Mouse (Mus musculus) intestine, embryonic 16.5 days (tissue): ENCODE results near the gene Bsn. TPM values are rescaled to one million over a fixed set of nuclear protein-coding genes. Genes with fewer than 3 reads are reported as not detected.
A peak's percentile ranks its signal among the peaks of the same experiment; 100 is the strongest.

Source experiments
- ATAC-seq: fragments of 200-750 bp; cut with Nextera tagmentation; 2 replicates; pipeline ENCODE4 v1.8.0; 2017; ENCODE audit warnings: moderate TSS enrichment, moderate library complexity
- H3K27ac ChIP-seq: fragments of 300-500 bp; sonication (generic); 2 replicates; pipeline ENCODE4 v1.5.1; 2014; ENCODE audit warnings: mild to moderate bottlenecking, low read length
- H3K27me3 ChIP-seq: fragments of 300-500 bp; sonication (generic); replicated peaks from 2 replicates; pipeline ENCODE4 v1.6.1; 2014; ENCODE audit warnings: low read length, control low read depth, mixed read lengths; ENCODE audit not compliant: control insufficient read depth, insufficient read depth
- H3K36me3 ChIP-seq: fragments of 300-500 bp; sonication (generic); 2 replicates; pipeline ENCODE4 v1.6.1; 2014; ENCODE audit warnings: low read length, control low read depth; ENCODE audit not compliant: control insufficient read depth, insufficient read depth
- H3K4me1 ChIP-seq: fragments of 300-500 bp; sonication (generic); 2 replicates; pipeline ENCODE4 v1.6.1; 2014; ENCODE audit warnings: low read length, control low read depth, mixed read lengths; ENCODE audit not compliant: control insufficient read depth, insufficient read depth
- H3K4me2 ChIP-seq: fragments of 300-500 bp; sonication (generic); 2 replicates; pipeline ENCODE4 v1.6.1; 2014; ENCODE audit warnings: low read depth, low read length, control low read depth
- H3K4me3 ChIP-seq: fragments of 300-500 bp; sonication (generic); 2 replicates; pipeline ENCODE4 v1.5.1; 2014; ENCODE audit warnings: mild to moderate bottlenecking, low read length
- H3K9ac ChIP-seq: fragments of 300-500 bp; sonication (generic); 2 replicates; pipeline ENCODE4 v1.6.1; 2014; ENCODE audit warnings: low read depth, low read length
- H3K9me3 ChIP-seq: fragments of 300-500 bp; sonication (generic); 2 replicates; pipeline ENCODE4 v1.6.1; 2016; ENCODE audit warnings: low read length, control low read depth; ENCODE audit not compliant: control insufficient read depth
- WGBS: fragments of 180-500 bp; shearing (Covaris S2); extraction: QIAGEN DNeasy Blood & Tissue Kit; methylation state at CpG from one replicate; pipeline ENCODE4 v1.1.7; 2014; 5-methylcytosine and 5-hydroxymethylcytosine counted together
- polyA plus RNA-seq: library from polyadenylated mRNA; unstranded; fragments of >200 nt; fragmentation: Nextera tagmentation; extraction: Ambion mirVana; gene quantifications from 2 replicates; pipeline ENCODE4 v1.2.1, GENCODE M21; 2015

The Bsn gene
- polyA plus RNA-seq: 5.4 TPM in 2 replicates

DNA sequence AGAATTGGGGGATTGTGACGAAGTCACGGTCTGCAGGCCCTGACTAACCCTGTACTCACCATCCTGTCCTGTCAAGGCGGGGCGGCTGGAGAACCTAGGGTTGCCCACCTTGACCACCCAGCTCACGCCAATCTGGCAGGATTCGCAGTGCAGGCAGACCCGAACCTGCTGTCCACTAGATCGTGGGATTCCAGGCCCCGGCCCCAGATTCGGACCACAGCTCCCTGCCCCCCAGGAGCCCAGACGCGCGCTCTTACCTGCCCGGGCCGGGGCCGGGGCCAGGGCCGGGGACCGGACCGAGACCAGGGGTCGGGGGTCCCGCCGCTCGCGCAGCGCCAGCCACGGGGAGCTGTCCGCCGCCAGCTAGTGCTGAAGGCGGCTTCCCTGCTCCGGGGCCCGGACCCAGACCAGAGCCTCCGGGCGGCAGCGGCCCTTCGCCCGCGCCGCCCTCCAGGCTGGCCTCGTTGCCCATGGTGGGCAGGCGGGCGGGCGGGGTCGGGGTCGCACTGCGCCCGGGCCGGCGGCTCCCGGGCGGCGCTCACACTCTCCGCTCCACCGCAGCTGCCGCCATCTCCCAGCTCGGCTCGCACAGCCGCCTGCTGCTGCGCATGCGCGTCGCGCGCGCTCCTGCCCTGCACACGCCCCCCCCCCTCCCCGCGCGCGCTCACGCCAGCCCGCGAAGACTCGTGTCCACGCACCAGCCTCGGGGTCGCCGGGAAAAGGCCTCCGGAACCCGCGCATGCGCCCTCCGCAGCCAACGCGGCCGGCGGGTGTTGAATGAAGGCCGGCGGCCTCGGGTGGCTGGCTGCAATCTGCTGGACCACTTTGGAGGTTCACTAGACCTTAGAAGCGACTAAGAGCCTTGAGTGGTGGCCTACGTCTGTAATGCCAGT lies at the start of gene Bsn:
Gene Bsn (minus strand): TSS at position 598 of the 893 bp plus-strand sequence.
- H3K4me3 ChIP-seq: peak within 1 kb of the TSS; percentile 69
- peaks cover 9% of the 10 kb centered on the region; the same call in 1 of the 2 replicates for H3K27me3 ChIP-seq
- H3K4me2 ChIP-seq: peak within 1 kb of the TSS; percentile 98
- 1% methylated on average over 91 of the region's 91 CpGs for WGBS
- H3K9me3 ChIP-seq: no peaks in the 10 kb centered on the region
- H3K9ac ChIP-seq: peak within 1 kb of the TSS; percentile 43; the same call in 1 of the 2 replicates
- no peaks in the 10 kb centered on the region for H3K4me1 ChIP-seq
- H3K36me3 ChIP-seq: no peaks in the 10 kb centered on the region
- no peak within 1 kb of the TSS for H3K27ac ChIP-seq
- peak; percentile 69 for ATAC-seq

DNA sequence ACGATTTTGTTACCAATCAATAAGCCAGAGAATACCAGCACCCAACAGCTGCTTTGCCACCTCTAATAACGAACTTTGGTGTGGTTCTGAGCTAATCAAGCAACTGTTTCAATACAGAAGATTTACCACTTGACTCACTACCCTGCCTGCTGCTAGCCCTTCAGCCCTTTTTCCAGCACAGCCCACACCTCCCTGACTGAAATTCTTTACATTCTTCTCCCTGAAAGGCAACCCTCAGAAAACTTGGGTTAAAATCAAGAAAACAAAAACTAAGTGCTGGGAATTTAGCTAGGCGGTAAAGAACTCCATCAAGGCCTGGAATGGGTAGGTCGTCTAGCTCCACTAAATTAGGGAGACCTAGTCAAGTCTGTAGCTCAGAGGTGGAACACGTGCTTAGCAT lies 49.8 kb upstream of the Bsn start:
- Histone ChIP-seq H3K36me3 (no peaks in the 10 kb centered on the region), H3K4me2 (no peak overlapping the region), H3K27ac (no peak overlapping the region), H3K4me3 (no peak overlapping the region), H3K9me3 (no peaks in the 10 kb centered on the region), H3K9ac (no peak overlapping the region), H3K27me3 (no peaks in the 10 kb centered on the region), H3K4me1 (no peaks in the 10 kb centered on the region)
- 62% methylated on average over 5 of the region's 5 CpGs for WGBS
- ATAC-seq: no peak

DNA sequence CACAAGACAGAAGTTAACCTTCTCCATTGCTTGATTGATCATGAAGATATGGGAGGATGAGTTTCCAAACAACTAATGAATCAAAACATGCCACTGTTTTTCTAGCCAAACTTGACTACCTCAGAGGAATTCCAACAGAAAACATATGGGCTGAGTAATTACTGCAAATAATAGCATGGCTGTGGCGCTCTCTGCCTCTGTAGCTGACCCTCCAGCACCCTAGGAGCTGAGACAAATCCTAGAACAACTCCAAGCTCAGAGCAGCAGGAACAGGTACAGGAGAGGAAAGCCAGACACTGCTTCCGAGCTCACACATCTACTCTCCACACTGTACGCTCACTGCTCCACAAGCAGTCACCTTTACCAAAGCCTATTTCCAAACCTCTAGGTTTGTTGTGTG lies 48.6 kb upstream of the Bsn start:
- Histone ChIP-seq H3K4me3 (no peak overlapping the region), H3K27ac (no peak overlapping the region), H3K4me2 (no peak overlapping the region), H3K9me3 (no peaks in the 10 kb centered on the region), H3K9ac (no peak overlapping the region), H3K36me3 (no peaks in the 10 kb centered on the region), H3K27me3 (no peaks in the 10 kb centered on the region), H3K4me1 (no peaks in the 10 kb centered on the region)
- 88% methylated on average over 3 of the region's 3 CpGs for WGBS
- no peak for ATAC-seq

DNA sequence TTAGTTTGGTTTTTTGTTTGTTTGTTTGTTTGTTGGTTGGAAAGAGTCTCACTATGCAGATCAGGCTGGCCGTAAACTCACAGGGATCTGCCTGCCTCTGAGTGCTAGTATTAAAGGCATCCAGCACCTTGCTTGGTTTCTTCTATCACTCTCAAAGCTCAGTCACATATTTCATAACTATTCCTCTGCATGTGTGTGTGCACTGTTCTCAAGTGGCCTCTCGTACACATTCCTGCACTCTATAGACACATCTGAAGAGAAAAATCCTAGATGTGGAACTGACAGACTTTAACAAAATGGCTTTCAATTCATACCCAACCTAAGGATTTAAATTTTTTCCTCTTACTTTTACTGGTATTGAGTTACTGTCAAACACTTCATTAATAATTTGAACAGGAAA lies 48.2 kb upstream of the Bsn start:
- no peaks in the 10 kb centered on the region for H3K4me1 ChIP-seq
- WGBS: 74% methylated on average over 2 of the region's 2 CpGs
- no peaks in the 10 kb centered on the region for H3K27me3 ChIP-seq
- ATAC-seq: no peak
- H3K4me2 ChIP-seq: no peak overlapping the region
- H3K9ac ChIP-seq: no peak overlapping the region
- no peaks in the 10 kb centered on the region for H3K9me3 ChIP-seq
- H3K27ac ChIP-seq: no peak overlapping the region
- no peak overlapping the region for H3K4me3 ChIP-seq
- no peaks in the 10 kb centered on the region for H3K36me3 ChIP-seq

DNA sequence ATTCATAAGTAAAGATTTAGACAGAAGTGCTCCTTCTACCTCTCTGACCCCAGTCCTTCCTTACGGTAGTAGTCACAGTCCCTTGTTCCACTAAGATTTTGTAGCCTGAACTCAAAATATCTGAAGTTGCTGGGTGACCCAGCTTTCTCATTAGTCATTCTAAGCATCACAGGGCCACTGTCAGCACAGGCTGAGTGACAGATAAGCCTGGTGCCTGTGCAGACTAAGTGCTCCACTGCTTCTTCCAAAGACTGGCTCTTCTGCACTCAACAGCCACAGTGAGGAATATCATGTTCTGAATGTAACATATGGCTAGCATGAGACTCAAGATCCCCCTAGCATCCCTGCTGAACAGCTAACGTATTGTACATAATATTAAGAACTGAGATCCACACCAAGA lies 44.5 kb upstream of the Bsn start:
- H3K4me2 ChIP-seq: no peak overlapping the region
- H3K27ac ChIP-seq: no peak overlapping the region
- H3K36me3 ChIP-seq: no peaks in the 10 kb centered on the region
- no peaks in the 10 kb centered on the region for H3K9me3 ChIP-seq
- H3K27me3 ChIP-seq: no peaks in the 10 kb centered on the region
- 91% methylated on average over 2 of the region's 2 CpGs for WGBS
- no peak for ATAC-seq
- H3K4me1 ChIP-seq: no peaks in the 10 kb centered on the region
- H3K4me3 ChIP-seq: no peak overlapping the region
- no peak overlapping the region for H3K9ac ChIP-seq

DNA sequence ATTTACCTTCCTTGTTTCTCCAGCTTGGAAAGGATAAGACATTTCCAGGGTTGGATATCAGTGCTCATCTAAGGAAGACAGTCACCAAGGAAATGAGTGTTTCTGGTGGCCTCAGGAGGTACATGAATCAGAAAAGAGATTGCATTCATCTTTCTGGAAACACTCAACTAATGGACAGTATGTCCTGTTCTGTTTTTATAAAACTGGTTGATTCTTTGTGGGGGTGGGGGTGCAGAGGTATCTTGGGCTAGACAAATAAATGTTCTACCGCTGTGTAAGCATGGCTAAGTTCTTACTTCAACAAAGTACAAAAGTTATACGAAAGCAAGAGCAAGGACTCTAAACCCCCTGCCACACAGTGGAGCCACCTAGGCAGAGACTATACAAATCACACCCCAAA lies 42.7 kb upstream of the Bsn start:
- H3K9ac ChIP-seq: no peak overlapping the region
- ATAC-seq: no peak

DNA sequence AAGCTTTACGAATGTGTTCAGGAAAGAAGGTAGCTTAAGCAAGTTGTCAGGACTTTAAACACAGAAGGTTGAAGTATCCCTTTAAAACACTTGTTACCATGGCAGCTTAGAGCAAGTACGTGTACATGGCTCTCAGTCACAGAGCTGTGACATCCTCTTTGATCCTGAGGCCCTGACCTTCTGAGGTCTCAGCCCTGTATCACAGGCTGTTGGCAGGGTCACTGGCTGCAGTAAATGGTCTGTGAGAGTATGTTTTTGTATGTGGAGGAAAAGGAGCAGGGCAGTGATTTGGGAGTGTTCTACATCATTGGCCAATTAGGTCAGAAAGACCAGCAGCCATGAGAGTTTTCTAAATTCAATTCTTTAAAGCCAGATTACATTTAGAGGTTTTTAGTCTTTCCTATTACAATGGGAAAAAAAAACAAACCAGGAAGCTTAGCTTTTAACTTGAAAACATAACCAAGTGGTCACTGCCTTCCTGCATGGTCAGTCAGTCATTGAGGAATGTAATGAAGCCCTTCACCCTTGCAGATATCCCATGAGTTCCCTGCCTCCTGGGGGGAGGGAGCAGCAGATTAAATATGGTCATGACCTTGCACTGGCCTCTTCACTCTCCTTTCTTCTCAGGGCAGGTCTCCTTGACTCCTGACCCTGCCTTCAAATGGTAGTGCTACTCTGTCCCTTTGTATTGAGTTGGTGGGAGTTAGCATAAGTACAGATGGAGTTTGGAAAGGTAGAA lies 37.9 kb upstream of the Bsn start:
- Histone ChIP-seq H3K27me3 (no peaks in the 10 kb centered on the region), H3K27ac (no peak overlapping the region), H3K4me3 (no peak overlapping the region), H3K36me3 (no peaks in the 10 kb centered on the region), H3K4me2 (no peak overlapping the region), H3K9me3 (no peaks in the 10 kb centered on the region), H3K9ac (no peak overlapping the region), H3K4me1 (peaks cover 8% of the 10 kb centered on the region)
- WGBS: 43% methylated on average over 2 of the region's 2 CpGs
- ATAC-seq: no peak

More for the DNA sequence above, 42.7 kb upstream of the Bsn start:
- Histone ChIP-seq H3K9me3 (no peaks in the 10 kb centered on the region), H3K4me3 (no peak overlapping the region), H3K4me1 (no peaks in the 10 kb centered on the region), H3K27ac (no peak overlapping the region), H3K4me2 (no peak overlapping the region), H3K27me3 (no peaks in the 10 kb centered on the region), H3K36me3 (no peaks in the 10 kb centered on the region)
- 83% methylated on average over 2 of the region's 2 CpGs for WGBS

DNA sequence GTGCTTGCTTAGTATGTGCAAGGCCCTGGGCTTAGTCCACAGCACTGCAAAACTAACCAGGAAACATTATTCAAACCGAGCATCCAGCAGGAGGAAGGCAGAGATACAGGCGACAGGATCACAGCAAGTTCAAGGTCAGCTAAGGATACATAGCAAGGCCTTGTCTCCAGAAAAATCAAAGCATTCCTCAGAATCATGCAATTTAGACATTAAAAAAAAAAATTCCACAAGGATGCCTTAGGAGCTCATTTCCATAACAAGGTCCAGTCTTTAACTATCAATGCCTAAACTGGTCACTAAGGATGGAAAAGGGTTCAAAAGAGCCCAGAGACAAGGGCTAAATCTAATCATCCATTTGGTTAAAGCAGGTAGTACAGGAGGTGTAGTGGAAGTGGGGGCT lies 35.0 kb upstream of the Bsn start:
- H3K27me3 ChIP-seq: no peaks in the 10 kb centered on the region
- WGBS: 72% methylated on average over 2 of the region's 2 CpGs
- no peak overlapping the region for H3K27ac ChIP-seq
- no peaks in the 10 kb centered on the region for H3K36me3 ChIP-seq
- peaks cover 8% of the 10 kb centered on the region for H3K4me1 ChIP-seq
- H3K4me3 ChIP-seq: no peak overlapping the region
- no peaks in the 10 kb centered on the region for H3K9me3 ChIP-seq
- no peak overlapping the region for H3K9ac ChIP-seq
- ATAC-seq: no peak
- no peak overlapping the region for H3K4me2 ChIP-seq

DNA sequence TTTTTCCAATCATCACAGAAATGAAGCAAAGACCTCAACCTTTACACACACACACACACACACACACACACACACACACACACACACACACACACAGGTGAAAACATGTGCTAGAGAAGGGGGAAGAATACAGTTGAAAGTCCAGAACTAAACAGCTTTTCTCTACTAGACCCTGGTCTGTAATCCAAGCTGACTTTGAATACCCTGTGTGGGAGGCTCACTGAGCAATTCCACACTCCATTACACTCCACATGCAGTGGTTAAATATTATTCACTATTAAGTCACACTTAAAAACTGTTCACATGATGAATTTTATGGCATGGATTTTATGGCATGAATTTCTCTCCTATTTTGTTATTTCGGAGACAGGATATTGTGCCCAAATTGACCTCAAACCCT lies 33.4 kb upstream of the Bsn start:
- Histone ChIP-seq H3K4me2 (no peak overlapping the region), H3K9ac (no peak overlapping the region), H3K27me3 (no peaks in the 10 kb centered on the region), H3K4me3 (no peak overlapping the region), H3K4me1 (peaks cover 8% of the 10 kb centered on the region), H3K9me3 (no peaks in the 10 kb centered on the region), H3K27ac (no peak overlapping the region), H3K36me3 (no peaks in the 10 kb centered on the region)
- 62% methylated on average over 1 of the region's 1 CpGs for WGBS
- 0 out of 2 replicates have a peak, but pooled peaks have one; percentile 53 for ATAC-seq
